Mouse (Mus musculus) cerebellum, postnatal 14 days (tissue): ENCODE results near the gene Olfr1178.
A peak's percentile ranks its signal among the peaks of the same experiment; 100 is the strongest.

Experiments used
- DNase-seq, 2 experiments: peaks; one replicate each; pipeline ENCODE4 v3.0.0; 2021; ENCODE audit warnings: mixed read lengths in 2 of 2

Olfr1178 gene

GRCm38 (mm10) chr2:88386762-88387161 lies at the start of gene Olfr1178:
TSS of gene Olfr1178 (plus strand) at chr2:88387062.
- no peak for DNase-seq

- DNase-seq, result no peak
Observed at GRCm38 (mm10) chr2:88346392-88346791, 40.5 kb upstream of the Olfr1178 start, which contains the start of gene Olfr1177-ps. TSS of gene Olfr1177-ps (minus strand) at chr2:88346492.

- peak in 1 of 2 experiments; percentile 6 for DNase-seq
Observed at GRCm38 (mm10) chr2:88356304-88356703, 30.6 kb upstream of the Olfr1178 start.

- DNase-seq, result no peak
Observed at GRCm38 (mm10) chr2:88406353-88406752, 19.5 kb downstream of the Olfr1178 start, which contains the start of gene Olfr1179. TSS of gene Olfr1179 (minus strand) at chr2:88406453.

- DNase-seq, result no peak
Observed at GRCm38 (mm10) chr2:88419051-88419450, 32.2 kb downstream of the Olfr1178 start, which contains the start of gene Olfr1180. TSS of gene Olfr1180 (minus strand) at chr2:88419151.

- no peak for DNase-seq
Observed at GRCm38 (mm10) chr2:88426071-88426470, 39.2 kb downstream of the Olfr1178 start, which contains the start of gene Olfr1181. TSS of gene Olfr1181 (minus strand) at chr2:88426171.

- DNase-seq, result no peak
Observed at GRCm38 (mm10) chr2:88449031-88449430, 62.2 kb downstream of the Olfr1178 start, which contains the start of gene Gm13757. TSS of gene Gm13757 (minus strand) at chr2:88449131.
